Mouse (Mus musculus): ENCODE measurements around the gene Car9. TPM values are rescaled to one million over a fixed set of nuclear protein-coding genes. Genes with fewer than 3 reads are reported as not detected.
"Not testable (repeated sequence)": the region's sequence is repeated elsewhere in the genome, so short reads cannot be mapped to it uniquely, and the experiment has no call there.

Car9 gene
- polyA plus RNA-seq, 1 experiment, result not detected

DNA sequence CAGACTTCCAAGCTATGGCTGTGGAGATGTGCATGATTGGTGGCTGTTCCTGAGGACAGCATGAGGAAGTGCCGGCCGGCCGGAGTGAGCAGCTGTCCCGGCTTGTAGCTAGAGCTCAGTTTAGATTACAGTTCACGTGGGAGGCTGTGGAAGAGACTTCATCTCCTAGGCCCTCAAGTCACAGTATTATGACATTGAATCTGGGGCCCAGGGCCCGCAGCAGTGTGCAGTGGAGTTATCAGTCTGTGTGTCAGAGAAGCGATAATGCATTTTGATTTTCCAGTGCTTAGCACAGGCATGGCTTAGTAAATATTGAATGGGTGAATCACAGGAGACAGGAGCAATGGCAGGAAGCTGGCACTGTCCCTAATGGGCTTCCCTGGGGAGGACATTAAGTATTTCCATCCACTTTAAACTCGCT lies 23.3 kb downstream of the Car9 start:
- Histone ChIP-seq H3K27ac (ENCODE audit: insufficient read depth, low read depth, low read length) (no peak overlapping the region), H3K4me3 (ENCODE audit: insufficient read depth, low read depth, low read length) (no peak overlapping the region), H3K4me1 (ENCODE audit: control insufficient read depth, insufficient read depth, low read length) (no peaks in the 10 kb centered on the region)
- 81% methylated on average over 8 of the region's 8 CpGs for WGBS
- TF ChIP-seq POLR2A (IDR thresholded peaks at IDR 0.05; ENCODE audit: insufficient read depth, low read depth, low read length) (no peak), CTCF (IDR thresholded peaks at IDR 0.05; ENCODE audit: insufficient read depth, low read depth, low read length) (no peak)

GRCm38 (mm10) chr4:43530581-43530980 lies 23.8 kb downstream of the Car9 start:
- no peak overlapping the region for H3K27ac ChIP-seq (ENCODE audit: insufficient read depth, low read depth, low read length)
- H3K4me3 ChIP-seq (ENCODE audit: insufficient read depth, low read depth, low read length), result no peak overlapping the region
- TF ChIP-seq POLR2A (IDR thresholded peaks at IDR 0.05; ENCODE audit: insufficient read depth, low read depth, low read length) (no peak), CTCF (IDR thresholded peaks at IDR 0.05; ENCODE audit: insufficient read depth, low read depth, low read length) (no peak)
- no peaks in the 10 kb centered on the region for H3K4me1 ChIP-seq (ENCODE audit: control insufficient read depth, insufficient read depth, low read length)
- WGBS, result 20% methylated on average over 7 of the region's 7 CpGs

DNA sequence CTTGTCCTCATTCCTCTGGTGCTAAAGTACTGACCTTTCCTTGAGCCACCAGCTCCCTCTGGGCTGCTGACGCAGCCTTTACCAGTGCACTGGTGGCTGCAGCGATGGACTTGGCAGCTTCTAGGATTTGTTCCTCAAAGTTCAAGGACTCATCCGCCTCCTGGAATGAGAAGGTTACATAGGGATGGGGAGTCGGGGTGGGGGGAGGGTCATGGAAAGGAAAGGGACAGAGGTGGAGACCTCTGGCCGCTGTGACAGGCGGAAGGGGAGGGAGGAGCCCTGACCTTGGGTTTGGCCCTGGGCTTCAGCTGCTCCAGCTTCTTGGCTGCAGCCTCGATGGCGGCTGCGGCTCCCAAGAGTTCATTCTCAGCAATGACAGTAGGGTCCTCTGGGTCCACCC lies 26.5 kb downstream of the Car9 start:
- H3K4me1 ChIP-seq (ENCODE audit: control insufficient read depth, insufficient read depth, low read length), result no peaks in the 10 kb centered on the region
- no peak overlapping the region for H3K4me3 ChIP-seq (ENCODE audit: insufficient read depth, low read depth, low read length)
- WGBS, result 85% methylated on average over 9 of the region's 9 CpGs
- no peak overlapping the region for H3K27ac ChIP-seq (ENCODE audit: insufficient read depth, low read depth, low read length)
- TF ChIP-seq POLR2A (IDR thresholded peaks at IDR 0.05; ENCODE audit: insufficient read depth, low read depth, low read length) (no peak), CTCF (IDR thresholded peaks at IDR 0.05; ENCODE audit: insufficient read depth, low read depth, low read length) (no peak)

DNA sequence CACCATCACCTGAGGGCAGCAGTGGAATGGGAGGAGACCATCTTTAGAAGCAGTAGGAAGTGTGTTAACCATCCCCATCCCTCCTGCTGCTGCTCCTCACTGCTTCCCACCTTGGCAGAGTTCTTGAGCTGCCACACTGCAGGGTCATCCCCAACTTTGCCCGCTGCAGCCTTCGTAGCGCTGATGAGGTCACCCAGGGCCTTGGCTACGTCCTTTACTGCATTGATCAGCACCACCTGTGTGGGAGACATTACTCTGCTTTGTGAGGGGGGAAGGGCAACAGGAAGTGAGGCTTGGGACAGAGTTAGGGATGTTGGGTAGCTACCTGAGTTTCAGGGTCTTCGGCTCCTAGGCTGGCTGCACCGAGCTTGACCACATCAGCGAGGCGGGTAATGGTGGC lies 28.9 kb downstream of the Car9 start:
- TF ChIP-seq CTCF (IDR thresholded peaks at IDR 0.05; ENCODE audit: insufficient read depth, low read depth, low read length), result no peak
- no peak for TF ChIP-seq POLR2A (IDR thresholded peaks at IDR 0.05; ENCODE audit: insufficient read depth, low read depth, low read length)
- H3K4me3 ChIP-seq (ENCODE audit: insufficient read depth, low read depth, low read length), result no peak overlapping the region
- no peak overlapping the region for H3K27ac ChIP-seq (ENCODE audit: insufficient read depth, low read depth, low read length)
- 97% methylated on average over 8 of the region's 8 CpGs for WGBS
- H3K4me1 ChIP-seq (ENCODE audit: control insufficient read depth, insufficient read depth, low read length), result no peaks in the 10 kb centered on the region

DNA sequence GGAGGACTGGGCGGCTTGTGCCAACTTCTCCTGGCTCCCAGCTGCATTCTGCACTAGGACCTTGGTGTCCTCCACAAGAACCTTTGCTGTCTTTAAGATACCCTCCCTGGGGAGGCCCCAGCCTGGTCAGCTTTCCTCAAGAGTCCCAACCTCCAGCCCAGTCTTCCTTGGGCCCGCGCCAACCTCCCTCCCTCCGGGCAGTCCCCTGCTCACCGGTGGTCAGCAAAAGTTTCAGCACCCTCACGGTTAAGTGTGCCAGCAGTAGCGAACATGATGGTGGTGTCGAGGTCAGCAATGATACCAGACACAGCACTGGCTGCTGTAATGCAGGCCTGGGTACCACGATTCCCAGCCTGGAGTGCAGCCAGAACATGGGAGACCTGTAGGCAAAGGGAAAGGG lies 29.3 kb downstream of the Car9 start:
- 90% methylated on average over 9 of the region's 9 CpGs for WGBS
- TF ChIP-seq POLR2A (IDR thresholded peaks at IDR 0.05; ENCODE audit: insufficient read depth, low read depth, low read length), result no peak
- no peak for TF ChIP-seq CTCF (IDR thresholded peaks at IDR 0.05; ENCODE audit: insufficient read depth, low read depth, low read length)
- Histone ChIP-seq H3K27ac (ENCODE audit: insufficient read depth, low read depth, low read length) (no peak overlapping the region), H3K4me3 (ENCODE audit: insufficient read depth, low read depth, low read length) (no peak overlapping the region), H3K4me1 (ENCODE audit: control insufficient read depth, insufficient read depth, low read length) (no peaks in the 10 kb centered on the region)

DNA sequence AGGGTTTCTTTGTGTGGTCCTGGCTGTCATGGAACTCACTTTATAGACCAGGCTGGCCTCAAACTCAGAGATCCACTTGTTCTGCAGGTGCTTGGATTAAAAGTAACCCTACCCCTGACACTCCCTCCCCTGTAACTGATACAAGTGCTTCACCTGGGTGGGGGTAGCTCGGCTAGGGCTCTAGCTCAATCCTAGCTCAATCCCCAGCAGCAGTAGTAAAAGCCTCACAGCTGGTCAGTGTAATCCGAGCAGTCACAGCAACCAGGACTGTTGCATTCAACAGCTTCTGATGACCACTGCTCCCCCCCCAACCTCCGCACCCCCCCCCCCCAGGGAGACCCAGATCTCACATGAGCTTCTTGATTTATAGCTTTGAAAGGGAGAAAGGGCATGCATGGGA lies 35.3 kb downstream of the Car9 start:
- WGBS, result 77% methylated on average over 3 of the region's 3 CpGs
- Histone ChIP-seq H3K27ac (ENCODE audit: insufficient read depth, low read depth, low read length) (no peak overlapping the region), H3K4me3 (ENCODE audit: insufficient read depth, low read depth, low read length) (no peak overlapping the region), H3K4me1 (ENCODE audit: control insufficient read depth, insufficient read depth, low read length) (no peaks in the 10 kb centered on the region)
- no peak for TF ChIP-seq CTCF (IDR thresholded peaks at IDR 0.05; ENCODE audit: insufficient read depth, low read depth, low read length)
- TF ChIP-seq POLR2A (IDR thresholded peaks at IDR 0.05; ENCODE audit: insufficient read depth, low read depth, low read length), result no peak

DNA sequence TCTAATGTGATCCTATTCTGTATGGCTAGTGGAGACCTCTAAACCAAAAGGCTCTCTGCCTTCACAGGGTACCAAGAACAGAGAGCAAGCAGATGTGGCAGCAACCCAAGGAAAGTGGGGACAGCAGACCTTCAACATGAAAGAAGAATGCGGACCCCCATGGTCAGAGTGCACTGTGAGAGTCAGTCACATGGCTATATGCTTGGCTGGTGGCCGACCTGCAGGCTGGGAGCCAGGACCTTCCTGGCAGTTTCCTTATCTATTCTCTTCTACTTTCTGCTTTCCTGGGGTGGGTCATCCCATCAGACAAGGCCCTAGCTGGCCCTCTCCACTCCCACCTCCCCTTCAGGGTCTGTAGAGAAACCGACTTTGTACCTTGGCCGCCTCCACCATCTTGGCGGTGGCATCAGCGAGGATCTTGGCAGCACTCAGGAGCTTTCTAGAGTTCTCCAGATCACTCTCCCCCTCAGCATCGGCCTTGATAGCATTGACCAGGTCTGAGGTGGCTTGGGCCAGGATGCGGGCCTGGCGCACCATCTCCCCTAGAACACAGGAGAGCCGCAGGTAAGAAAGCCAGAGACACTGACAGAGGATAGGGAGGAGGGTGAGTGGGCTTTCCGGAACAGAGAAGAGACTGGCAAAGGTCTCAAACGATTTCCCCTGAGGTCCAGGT lies 39.7 kb downstream of the Car9 start:
- Histone ChIP-seq H3K4me3 (ENCODE audit: insufficient read depth, low read depth, low read length) (no peak overlapping the region), H3K27ac (ENCODE audit: insufficient read depth, low read depth, low read length) (no peak overlapping the region), H3K4me1 (ENCODE audit: control insufficient read depth, insufficient read depth, low read length) (no peaks in the 10 kb centered on the region)
- WGBS, result 84% methylated on average over 12 of the region's 12 CpGs
- TF ChIP-seq CTCF (IDR thresholded peaks at IDR 0.05; ENCODE audit: insufficient read depth, low read depth, low read length), result no peak
- no peak for TF ChIP-seq POLR2A (IDR thresholded peaks at IDR 0.05; ENCODE audit: insufficient read depth, low read depth, low read length)

DNA sequence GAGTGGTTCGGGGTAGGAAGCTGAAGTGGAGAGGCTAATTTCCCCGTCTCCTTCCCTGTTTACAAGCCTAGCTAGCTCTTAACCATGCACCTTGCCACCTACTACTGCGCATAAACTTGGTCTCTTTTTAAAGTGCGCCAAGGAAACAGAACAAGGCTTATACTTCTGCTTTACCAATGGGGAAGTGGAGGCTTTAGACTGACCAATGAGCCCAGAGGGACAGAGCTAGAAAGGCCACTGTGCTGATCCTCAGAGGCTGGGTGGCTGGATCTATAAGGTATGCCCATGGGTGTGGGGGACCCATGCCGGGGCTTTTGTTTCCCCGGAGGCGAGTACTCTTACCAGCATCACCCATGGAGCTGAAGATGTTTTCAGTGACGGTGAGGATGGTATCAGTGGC lies 40.4 kb downstream of the Car9 start:
- TF ChIP-seq POLR2A (IDR thresholded peaks at IDR 0.05; ENCODE audit: insufficient read depth, low read depth, low read length) (no peak), CTCF (IDR thresholded peaks at IDR 0.05; ENCODE audit: insufficient read depth, low read depth, low read length) (no peak)
- no peak overlapping the region for H3K27ac ChIP-seq (ENCODE audit: insufficient read depth, low read depth, low read length)
- WGBS, result 93% methylated on average over 8 of the region's 8 CpGs

DNA sequence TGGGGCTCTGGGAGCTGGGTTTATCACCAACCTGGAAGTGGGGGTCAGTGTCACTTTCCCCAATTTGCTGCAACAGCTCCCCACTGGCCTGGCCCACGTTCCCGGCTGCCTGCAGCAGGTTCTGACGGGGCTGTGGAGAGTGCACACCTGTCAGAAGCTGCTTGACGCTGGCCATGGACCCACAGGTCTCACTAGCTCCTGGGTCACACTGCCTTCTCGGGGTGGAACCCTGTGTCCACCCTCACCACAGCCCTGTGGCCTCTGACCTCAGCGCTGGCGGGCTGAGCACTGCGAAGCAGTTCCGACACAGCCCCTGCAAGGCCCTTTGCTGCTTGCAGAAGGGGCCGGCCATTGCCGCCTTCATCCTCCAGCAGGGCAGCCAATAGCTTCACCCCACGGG lies 42.3 kb downstream of the Car9 start:
- no peak overlapping the region for H3K27ac ChIP-seq (ENCODE audit: insufficient read depth, low read depth, low read length)
- WGBS, result 95% methylated on average over 12 of the region's 12 CpGs
- no peak for TF ChIP-seq CTCF (IDR thresholded peaks at IDR 0.05; ENCODE audit: insufficient read depth, low read depth, low read length)

More for the DNA sequence above, 40.4 kb downstream of the Car9 start:
- Histone ChIP-seq H3K4me1 (ENCODE audit: control insufficient read depth, insufficient read depth, low read length) (no peaks in the 10 kb centered on the region), H3K4me3 (ENCODE audit: insufficient read depth, low read depth, low read length) (no peak overlapping the region)

DNA sequence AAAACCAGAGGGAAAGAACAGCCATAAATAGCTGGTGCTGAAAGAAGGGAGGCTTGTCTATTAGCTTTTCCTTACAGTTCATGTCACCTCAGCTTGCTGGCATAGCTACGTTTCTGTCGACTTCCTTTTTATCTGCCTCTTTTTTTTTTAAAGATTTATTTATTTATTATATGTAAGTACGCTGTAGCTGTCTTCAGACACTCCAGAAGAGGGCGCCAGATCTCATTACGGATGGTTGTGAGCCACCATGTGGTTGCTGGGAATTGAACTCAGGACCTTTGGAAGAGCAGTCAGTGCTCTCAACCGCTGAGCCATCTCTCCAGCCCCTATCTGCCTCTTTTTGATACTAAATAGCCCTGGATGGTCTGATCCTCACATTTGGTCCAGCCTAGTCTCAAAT lies 45.1 kb downstream of the Car9 start:
- H3K4me1 ChIP-seq (ENCODE audit: control insufficient read depth, insufficient read depth, low read length); H3K27ac ChIP-seq (ENCODE audit: insufficient read depth, low read depth, low read length); H3K4me3 ChIP-seq (ENCODE audit: insufficient read depth, low read depth, low read length): not testable (repeated sequence)
- WGBS, result 91% methylated on average over 6 of the region's 6 CpGs

More for the DNA sequence above, 42.3 kb downstream of the Car9 start:
- Histone ChIP-seq H3K4me3 (ENCODE audit: insufficient read depth, low read depth, low read length) (no peak overlapping the region), H3K4me1 (ENCODE audit: control insufficient read depth, insufficient read depth, low read length) (no peaks in the 10 kb centered on the region)

Measured in olfactory bulb, adult 2 months (tissue).